Mouse (Mus musculus) forebrain, embryonic 15.5 days (tissue): ENCODE measurements around the gene Mthfs. TPM values are rescaled to one million over a fixed set of nuclear protein-coding genes. Genes with fewer than 3 reads are reported as not detected.
A peak's percentile ranks its signal among the peaks of the same experiment; 100 is the strongest.

Source experiments
- ATAC-seq: fragments of 200-750 bp; cut with Nextera tagmentation; replicated peaks from 2 replicates; pipeline ENCODE4 v1.8.0; 2017; ENCODE audit warnings: mild to moderate bottlenecking, moderate TSS enrichment, moderate library complexity
- H3K27ac ChIP-seq: fragments of 300-500 bp; sonication (generic); replicated peaks from 2 replicates; pipeline ENCODE4 v1.5.1; 2015; ENCODE audit warnings: mild to moderate bottlenecking, inconsistent platforms
- H3K27me3 ChIP-seq: fragments of 300-500 bp; sonication (generic); 2 replicates; pipeline ENCODE4 v1.6.1; 2015; ENCODE audit warnings: inconsistent platforms
- H3K36me3 ChIP-seq: fragments of 300-500 bp; sonication (generic); 2 replicates; pipeline ENCODE4 v1.6.1; 2015; ENCODE audit warnings: mild to moderate bottlenecking, inconsistent platforms
- H3K4me1 ChIP-seq: fragments of 300-500 bp; sonication (generic); 2 replicates; pipeline ENCODE4 v1.6.1; 2015; ENCODE audit warnings: inconsistent platforms
- H3K4me2 ChIP-seq: fragments of 300-500 bp; sonication (generic); replicated peaks from 2 replicates; pipeline ENCODE4 v1.6.1; 2015; ENCODE audit warnings: mild to moderate bottlenecking, inconsistent platforms
- H3K4me3 ChIP-seq: fragments of 300-500 bp; sonication (generic); 2 replicates; pipeline ENCODE4 v1.5.1; 2015; ENCODE audit warnings: mild to moderate bottlenecking, inconsistent platforms
- H3K9ac ChIP-seq: fragments of 300-500 bp; sonication (generic); replicated peaks from 2 replicates; pipeline ENCODE4 v1.6.1; 2015; ENCODE audit warnings: mild to moderate bottlenecking, inconsistent platforms
- H3K9me3 ChIP-seq: fragments of 300-500 bp; sonication (generic); 2 replicates; pipeline ENCODE4 v1.6.1; 2016; ENCODE audit warnings: inconsistent platforms
- WGBS: fragments of 180-500 bp; shearing (Covaris S2); methylation state at CpG from one replicate; pipeline ENCODE4 v1.1.7; 2015; ENCODE audit warnings: mixed read lengths; 5-methylcytosine and 5-hydroxymethylcytosine counted together
- polyA plus RNA-seq: library from polyadenylated mRNA; unstranded; fragments of >200 nt; fragmentation: Nextera tagmentation; extraction: Ambion mirVana; gene quantifications from 2 replicates; pipeline ENCODE4 v1.2.1, GENCODE M21; 2015

The Mthfs gene
- polyA plus RNA-seq, 1 experiment from 2014 or later, result 10.9 TPM

DNA sequence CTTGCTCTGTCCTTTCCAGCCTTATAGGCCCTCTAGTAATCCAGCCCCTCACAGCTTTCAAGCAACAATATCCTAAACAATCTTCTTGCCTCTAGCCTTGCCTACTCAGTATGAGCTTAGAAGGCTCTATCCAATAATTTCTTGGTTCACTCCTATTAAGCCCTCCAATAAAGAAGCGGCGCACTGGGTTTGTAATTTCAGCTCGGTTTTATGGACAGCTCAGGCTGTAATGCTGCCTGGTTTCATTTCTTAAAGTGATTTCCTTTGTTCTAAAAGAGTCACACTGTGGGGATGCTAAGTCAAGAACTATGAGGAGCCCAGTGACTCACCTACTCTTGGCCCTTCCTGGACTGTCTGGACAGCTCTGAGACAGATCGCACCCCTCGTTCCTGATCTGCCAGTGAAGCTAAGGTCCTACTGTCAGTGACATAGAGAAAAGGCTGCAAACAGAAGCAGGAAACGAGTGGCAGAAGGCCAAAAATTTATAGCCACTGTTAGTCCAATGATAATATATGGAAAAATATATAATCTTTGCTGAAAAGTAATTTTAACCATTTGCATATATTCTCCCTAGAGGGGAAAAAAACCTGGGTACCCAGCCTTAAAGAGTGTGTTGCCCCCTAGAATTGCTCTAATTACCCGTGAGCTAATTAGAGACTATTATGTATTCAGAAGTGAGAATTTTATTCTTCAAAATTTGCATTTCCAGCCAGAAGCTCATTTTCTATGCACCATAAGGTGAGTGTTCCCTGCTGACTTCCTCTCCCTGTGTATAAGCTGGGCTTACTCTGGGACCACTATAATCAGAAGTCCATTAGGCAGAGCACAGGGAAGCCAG, 98.1 kb downstream of the Mthfs start:
- Histone ChIP-seq H3K9me3 (no peaks in the 10 kb centered on the region), H3K4me1 (0 out of 2 replicates have a peak, but pooled peaks cover 8% of the 10 kb centered on the region), H3K36me3 (no peaks in the 10 kb centered on the region), H3K4me2 (no peak overlapping the region), H3K4me3 (no peak overlapping the region), H3K9ac (no peak overlapping the region), H3K27me3 (no peaks in the 10 kb centered on the region), H3K27ac (0 out of 2 replicates have a peak overlapping the region, but pooled peaks have one; percentile 32)
- peak; percentile 64 for ATAC-seq
- WGBS, result 65% methylated on average over 7 of the region's 7 CpGs

DNA sequence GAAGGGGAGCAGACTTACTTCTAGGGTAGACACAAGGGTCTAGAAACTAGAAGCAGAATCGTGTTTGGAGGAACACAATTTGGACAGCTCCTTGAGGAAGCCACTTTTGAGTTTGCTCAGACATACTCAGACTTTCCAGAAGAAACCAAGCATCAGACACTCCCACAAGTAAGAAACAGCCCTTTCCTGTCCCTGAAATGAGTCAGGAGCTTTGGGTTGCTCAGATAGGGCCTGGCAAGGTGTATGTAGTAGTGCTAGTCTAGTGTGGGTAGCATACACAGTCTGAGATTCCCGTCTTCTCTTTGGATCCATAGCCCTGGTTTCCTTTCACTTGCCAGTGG, 98.7 kb downstream of the Mthfs start:
- no peak overlapping the region for H3K9ac ChIP-seq
- H3K4me3 ChIP-seq, result no peak overlapping the region
- ATAC-seq, result no peak; the same call in 1 of the 2 replicates
- no peaks in the 10 kb centered on the region for H3K36me3 ChIP-seq
- H3K27ac ChIP-seq, result no peak overlapping the region
- WGBS, result 79% methylated on average over 2 of the region's 2 CpGs
- no peak overlapping the region for H3K4me2 ChIP-seq
- no peaks in the 10 kb centered on the region for H3K9me3 ChIP-seq
- H3K4me1 ChIP-seq, result 0 out of 2 replicates have a peak, but pooled peaks cover 8% of the 10 kb centered on the region
- no peaks in the 10 kb centered on the region for H3K27me3 ChIP-seq

DNA sequence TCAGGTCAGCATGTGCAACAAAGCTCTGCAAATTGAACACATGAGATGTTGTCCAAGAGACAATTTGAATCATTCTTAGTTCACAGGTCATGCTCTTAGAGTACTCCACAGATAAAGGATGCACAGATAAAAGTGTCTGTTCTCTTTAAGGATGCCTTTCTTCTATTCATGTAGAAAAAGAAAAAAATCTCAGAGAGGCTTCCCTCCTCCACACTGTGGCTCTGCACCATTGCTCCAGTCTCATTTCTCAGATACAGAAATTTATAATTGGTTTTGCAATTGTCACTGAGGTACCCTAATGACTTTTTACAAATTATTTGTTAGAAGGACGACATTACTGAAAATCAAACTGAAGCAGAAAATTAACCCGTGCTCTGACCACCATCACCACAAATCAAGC, 101.2 kb downstream of the Mthfs start:
- no peak overlapping the region for H3K4me3 ChIP-seq
- 72% methylated on average over 2 of the region's 2 CpGs for WGBS
- 0 out of 2 replicates have a peak, but pooled peaks cover 8% of the 10 kb centered on the region for H3K4me1 ChIP-seq
- no peaks in the 10 kb centered on the region for H3K9me3 ChIP-seq
- H3K36me3 ChIP-seq, result no peaks in the 10 kb centered on the region
- H3K27me3 ChIP-seq, result no peaks in the 10 kb centered on the region
- H3K27ac ChIP-seq, result no peak overlapping the region
- no peak for ATAC-seq
- no peak overlapping the region for H3K4me2 ChIP-seq
- no peak overlapping the region for H3K9ac ChIP-seq

DNA sequence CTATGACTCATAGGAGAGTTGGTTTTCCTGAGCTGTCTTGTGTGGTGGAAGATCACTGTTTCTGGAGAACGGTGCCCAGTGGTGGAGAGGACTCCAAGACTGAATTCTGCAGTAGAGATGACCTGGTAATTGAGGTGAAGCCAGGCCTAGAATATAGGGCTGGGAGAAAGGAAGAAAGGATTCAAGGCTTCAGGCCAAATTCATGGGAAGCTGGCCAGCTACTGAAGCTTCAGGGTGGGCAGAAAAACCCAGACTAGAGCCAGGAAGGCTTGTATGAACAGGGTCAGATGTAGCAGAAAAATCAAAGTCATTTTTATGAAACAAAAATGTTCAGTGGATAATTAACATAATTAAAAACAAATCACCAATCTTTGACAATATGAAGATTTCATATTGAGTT, 163.3 kb downstream of the Mthfs start:
- WGBS, result 67% methylated on average over 1 of the region's 1 CpGs
- no peaks in the 10 kb centered on the region for H3K27me3 ChIP-seq

DNA sequence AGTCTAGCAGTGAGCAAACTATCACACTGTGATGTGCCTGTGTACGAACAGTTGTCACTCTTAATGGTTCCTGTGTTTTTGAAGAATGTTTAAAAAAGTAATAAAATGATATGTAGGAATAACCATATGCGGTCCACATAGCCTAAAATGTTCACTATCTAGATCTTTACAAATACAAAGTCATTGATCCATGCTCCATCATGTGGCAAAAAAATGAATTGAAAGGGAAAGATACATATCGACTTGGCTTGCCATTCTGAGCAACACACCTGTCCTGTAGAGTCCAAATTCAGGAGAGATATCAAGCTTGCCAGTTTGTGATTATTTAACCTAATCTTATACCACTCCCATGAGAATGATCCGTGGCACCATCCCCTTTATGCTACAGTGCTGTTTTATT, 164.2 kb downstream of the Mthfs start:
- WGBS, result 85% methylated on average over 4 of the region's 4 CpGs
- H3K9ac ChIP-seq, result no peak overlapping the region
- H3K4me1 ChIP-seq, result no peaks in the 10 kb centered on the region

More for the DNA sequence above, 163.3 kb downstream of the Mthfs start:
- Histone ChIP-seq H3K4me1 (no peaks in the 10 kb centered on the region), H3K36me3 (no peaks in the 10 kb centered on the region), H3K9me3 (no peaks in the 10 kb centered on the region), H3K4me2 (no peak overlapping the region), H3K4me3 (no peak overlapping the region), H3K9ac (no peak overlapping the region), H3K27ac (no peak overlapping the region)
- no peak for ATAC-seq

DNA sequence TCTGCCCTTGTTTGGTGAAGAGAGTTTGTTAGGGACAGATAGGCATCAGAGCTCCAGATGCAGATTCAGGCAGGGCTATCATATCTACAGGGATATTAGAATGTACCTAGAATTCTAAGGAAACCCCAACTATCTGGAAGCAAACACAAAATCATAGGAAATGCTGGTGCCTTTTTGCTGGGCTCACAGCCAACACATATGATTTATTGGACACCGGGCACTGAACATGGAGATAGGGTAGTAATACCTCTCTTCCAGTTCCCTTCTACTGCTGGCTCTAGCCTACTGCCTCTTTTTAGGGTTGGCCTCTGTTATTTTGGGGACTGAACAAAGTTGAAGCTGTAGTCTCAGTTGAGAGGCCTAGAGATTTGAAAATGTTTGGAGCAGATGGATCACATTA, 192.6 kb downstream of the Mthfs start:
- no peak overlapping the region for H3K4me2 ChIP-seq

More for the DNA sequence above, 164.2 kb downstream of the Mthfs start:
- Histone ChIP-seq H3K4me2 (no peak overlapping the region), H3K9me3 (no peaks in the 10 kb centered on the region), H3K4me3 (no peak overlapping the region), H3K36me3 (no peaks in the 10 kb centered on the region), H3K27ac (no peak overlapping the region), H3K27me3 (no peaks in the 10 kb centered on the region)
- ATAC-seq, result no peak

More for the DNA sequence above, 192.6 kb downstream of the Mthfs start:
- Histone ChIP-seq H3K4me3 (no peak overlapping the region), H3K4me1 (no peaks in the 10 kb centered on the region), H3K27me3 (no peaks in the 10 kb centered on the region), H3K36me3 (no peaks in the 10 kb centered on the region), H3K9ac (no peak overlapping the region), H3K9me3 (no peaks in the 10 kb centered on the region), H3K27ac (no peak overlapping the region)
- WGBS, result 91% methylated on average over 1 of the region's 1 CpGs
- no peak for ATAC-seq

Other genes starting within 250 kb of the Mthfs start
- gene Trim43b, start 117.8 kb upstream of the Mthfs start, polyA plus RNA-seq, result not detected in 2 replicates
- gene Bcl2a1b, start 11.5 kb upstream of the Mthfs start, polyA plus RNA-seq, result 0.47 and 1.3 TPM in 2 replicates
- gene Gm29094, start 11.3 kb upstream of the Mthfs start, polyA plus RNA-seq, result 0.36 and 0.65 TPM in 2 replicates